Mouse (Mus musculus) neural tube, embryonic 12.5 days (tissue): Measurements from ENCODE around the gene Syngap1. TPM values are rescaled to one million over a fixed set of nuclear protein-coding genes. Genes with fewer than 3 reads are reported as not detected.

ENCODE experiments used
- ATAC-seq: fragments of 200-750 bp; cut with Nextera tagmentation; 2 replicates; pipeline ENCODE4 v1.8.0; 2017; ENCODE audit warnings: low read depth, mild to moderate bottlenecking, moderate TSS enrichment, moderate library complexity; ENCODE audit not compliant: low FRiP score
- H3K27ac ChIP-seq: fragments of 300-500 bp; sonication (generic); 2 replicates; pipeline ENCODE4 v1.5.1; 2016
- H3K27me3 ChIP-seq: fragments of 300-500 bp; sonication (generic); replicated peaks from 2 replicates; pipeline ENCODE4 v1.6.1; 2016; ENCODE audit warnings: mild to moderate bottlenecking
- H3K36me3 ChIP-seq: fragments of 300-500 bp; sonication (generic); 2 replicates; pipeline ENCODE4 v1.6.1; 2016; ENCODE audit warnings: mild to moderate bottlenecking
- H3K4me1 ChIP-seq: fragments of 300-500 bp; sonication (generic); 2 replicates; pipeline ENCODE4 v1.6.1; 2016
- H3K4me2 ChIP-seq: fragments of 300-500 bp; sonication (generic); replicated peaks from 2 replicates; pipeline ENCODE4 v1.6.1; 2016; ENCODE audit warnings: mild to moderate bottlenecking
- H3K4me3 ChIP-seq: fragments of 300-500 bp; sonication (generic); 2 replicates; pipeline ENCODE4 v1.5.1; 2016
- H3K9ac ChIP-seq: fragments of 300-500 bp; sonication (generic); 2 replicates; pipeline ENCODE4 v1.6.1; 2016; ENCODE audit warnings: mild to moderate bottlenecking
- H3K9me3 ChIP-seq: fragments of 300-500 bp; sonication (generic); 2 replicates; pipeline ENCODE4 v1.6.1; 2016; ENCODE audit warnings: mild to moderate bottlenecking
- WGBS: fragments of 180-500 bp; shearing (Covaris S2); methylation state at CpG from one replicate; pipeline ENCODE4 v1.1.7; 2016; 5-methylcytosine and 5-hydroxymethylcytosine counted together
- polyA plus RNA-seq: library from polyadenylated mRNA; unstranded; fragments of >200 nt; fragmentation: Nextera tagmentation; extraction: Ambion mirVana; gene quantifications from 2 replicates; pipeline ENCODE4 v1.2.1, GENCODE M21; 2016

Gene Syngap1
- polyA plus RNA-seq, 1 experiment from 2014 or later = 3.5 TPM

DNA sequence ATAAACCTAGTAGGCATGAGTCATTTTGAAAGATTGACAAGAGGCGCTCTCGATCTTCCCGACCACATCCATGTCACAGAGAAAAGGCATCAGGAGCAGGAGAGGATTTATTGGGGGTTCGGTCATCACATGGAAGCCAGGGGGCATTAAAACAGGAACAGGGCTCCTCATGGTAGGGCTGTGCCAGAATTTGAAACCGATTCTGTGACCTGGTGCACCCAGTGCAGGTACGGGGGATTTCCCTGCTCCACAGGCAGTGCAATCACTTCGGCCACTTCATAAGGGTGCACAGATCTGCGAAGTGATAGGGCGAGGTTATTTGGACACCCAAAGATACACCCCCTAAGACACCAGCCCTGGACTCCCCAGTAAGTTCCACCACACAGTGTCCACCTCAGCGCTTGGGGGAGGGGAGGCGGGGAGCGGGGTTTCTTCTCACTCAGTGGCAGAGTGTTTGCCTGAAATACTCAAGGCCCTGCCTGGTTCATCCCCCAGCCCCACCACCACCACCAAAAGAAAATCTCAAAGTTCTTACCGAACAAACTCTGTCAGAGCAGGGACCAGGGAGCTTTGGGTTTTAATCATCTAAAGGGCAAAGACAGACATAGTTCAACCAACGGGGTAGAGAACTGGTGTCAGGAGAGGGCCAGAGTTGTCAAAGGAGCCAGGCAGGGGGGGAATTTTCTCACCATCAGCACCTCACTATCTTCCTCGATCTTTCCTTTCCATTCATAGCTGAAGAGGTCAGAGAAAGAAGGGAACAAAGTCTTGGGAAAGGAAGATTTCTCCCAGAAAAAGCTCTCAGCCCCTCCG lies 3.0 kb upstream of the Syngap1 start:
- H3K27ac ChIP-seq = no peak overlapping the region
- ATAC-seq = no peak

GRCm38 (mm10) chr17:26938731-26939130 lies 2.3 kb upstream of the Syngap1 start:
- Histone ChIP-seq H3K4me3 (peak overlapping the region; percentile 47), H3K27ac (no peak overlapping the region), H3K27me3 (no peaks in the 10 kb centered on the region), H3K9ac (peak overlapping the region; percentile 60), H3K36me3 (peaks cover 28% of the 10 kb centered on the region), H3K9me3 (no peaks in the 10 kb centered on the region), H3K4me1 (peaks cover 48% of the 10 kb centered on the region), H3K4me2 (peak overlapping the region; percentile 96)
- WGBS = under 1% methylated on average over 22 of the region's 22 CpGs
- ATAC-seq = peak; percentile 5; the same call in 1 of the 2 replicates

More for the DNA sequence above, 3.0 kb upstream of the Syngap1 start:
- peak overlapping the region; percentile 60 for H3K9ac ChIP-seq
- no peaks in the 10 kb centered on the region for H3K27me3 ChIP-seq
- peaks cover 28% of the 10 kb centered on the region for H3K36me3 ChIP-seq
- 65% methylated on average over 16 of the region's 16 CpGs for WGBS
- H3K9me3 ChIP-seq = no peaks in the 10 kb centered on the region
- H3K4me1 ChIP-seq = peaks cover 54% of the 10 kb centered on the region
- H3K4me3 ChIP-seq = peak overlapping the region; percentile 47
- H3K4me2 ChIP-seq = peak overlapping the region; percentile 96

DNA sequence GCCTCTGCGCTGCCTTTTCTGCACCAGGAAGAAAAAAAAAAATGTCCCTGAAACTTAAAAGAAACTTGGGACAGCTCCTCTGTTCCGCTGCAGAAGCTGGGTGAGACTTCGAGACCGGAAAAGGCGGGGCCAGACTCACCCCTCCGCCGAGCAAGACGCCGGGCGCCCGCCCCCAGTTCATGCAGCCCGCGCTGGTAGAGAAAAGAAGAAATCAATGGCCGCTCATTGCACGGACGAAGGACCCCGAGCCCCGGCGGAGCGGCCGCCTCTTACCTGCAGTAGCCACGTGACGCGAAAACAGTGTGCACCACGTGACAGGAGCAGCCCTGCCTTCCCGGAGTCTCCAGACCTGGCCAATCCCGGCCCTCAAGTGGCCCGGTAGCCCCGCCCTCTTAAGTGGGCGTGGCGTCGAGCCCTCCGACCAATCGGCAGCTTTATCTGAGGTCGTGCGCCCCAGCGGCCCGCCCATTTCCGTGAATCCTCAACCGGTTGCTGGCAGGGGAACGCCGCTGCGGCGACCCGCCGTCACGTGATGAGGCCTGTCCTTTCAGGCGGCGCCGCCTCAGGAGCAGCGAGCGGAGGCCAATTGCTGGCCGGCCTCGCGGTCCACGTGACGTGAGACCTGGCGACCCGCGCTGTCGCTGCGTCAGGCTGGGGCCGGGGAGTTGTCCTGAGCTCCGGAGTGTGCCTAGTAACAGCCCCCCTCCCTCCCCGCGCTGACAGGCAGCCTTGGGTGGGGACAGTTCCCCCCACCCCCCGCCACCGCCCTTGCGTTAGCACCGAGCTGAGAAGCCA lies 1.7 kb upstream of the Syngap1 start, which contains the start of gene Cuta:
TSS of gene Cuta (minus strand) at position 392 of the 795 bp plus-strand sequence.
- ATAC-seq = peak; percentile 92
- H3K9me3 ChIP-seq = no peaks in the 10 kb centered on the region
- H3K27ac ChIP-seq = peak within 1 kb of the TSS; percentile 93
- peaks cover 47% of the 10 kb centered on the region for H3K4me1 ChIP-seq
- H3K27me3 ChIP-seq = no peaks in the 10 kb centered on the region
- peak within 1 kb of the TSS; percentile 78 for H3K9ac ChIP-seq
- H3K4me3 ChIP-seq = peak within 1 kb of the TSS; percentile 47
- peaks cover 28% of the 10 kb centered on the region for H3K36me3 ChIP-seq
- WGBS = under 1% methylated on average over 70 of the region's 70 CpGs
- H3K4me2 ChIP-seq = peak within 1 kb of the TSS; percentile 96

- peak overlapping the region; percentile 47 for H3K4me3 ChIP-seq
- peak overlapping the region; percentile 78 for H3K9ac ChIP-seq
- H3K27ac ChIP-seq = peak overlapping the region; percentile 93
- peaks cover 24% of the 10 kb centered on the region for H3K36me3 ChIP-seq
- H3K4me2 ChIP-seq = peak overlapping the region; percentile 96
- no peaks in the 10 kb centered on the region for H3K27me3 ChIP-seq
- H3K9me3 ChIP-seq = no peaks in the 10 kb centered on the region
- peaks cover 47% of the 10 kb centered on the region for H3K4me1 ChIP-seq
- ATAC-seq = no peak
- WGBS = 2% methylated on average over 3 of the region's 3 CpGs
Measured at GRCm38 (mm10) chr17:26939973-26940300, 1.1 kb upstream of the Syngap1 start.

DNA sequence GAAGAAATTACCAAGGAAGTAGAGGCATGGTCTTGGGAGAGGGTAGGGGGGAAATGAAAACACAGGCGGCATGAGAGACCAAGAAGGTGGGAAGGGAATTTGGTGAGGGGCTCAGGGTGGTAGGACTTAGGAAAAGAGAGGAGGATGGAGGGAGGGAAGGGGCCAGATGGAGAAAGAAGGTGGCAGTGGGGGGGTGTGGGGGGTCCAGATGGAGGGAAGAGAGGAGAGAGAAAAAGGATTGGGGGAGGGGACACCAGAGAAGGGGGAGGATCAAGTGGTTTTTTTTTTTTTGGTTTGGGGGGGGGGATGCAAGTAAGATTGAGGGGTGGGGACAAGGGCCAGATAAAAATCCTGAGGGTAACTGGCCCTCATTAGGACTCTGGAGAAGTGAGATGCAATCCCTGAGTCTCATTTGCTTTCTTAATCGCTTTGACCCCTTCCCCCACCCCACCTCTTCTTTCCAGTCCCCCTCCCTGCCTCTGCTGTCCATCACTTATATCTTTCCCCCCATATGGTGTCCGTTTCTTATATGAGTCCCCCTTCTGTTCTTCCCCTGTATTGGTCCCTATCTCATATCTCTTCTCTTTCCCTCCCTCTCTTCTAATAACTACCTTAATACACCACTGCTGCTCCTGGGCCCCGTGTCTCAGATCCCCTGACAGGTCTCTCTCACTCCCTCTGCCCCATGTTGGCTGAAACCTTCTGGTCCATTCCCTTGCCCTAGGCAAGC lies 953 bp downstream of the Syngap1 start:
- Histone ChIP-seq H3K4me3 (peak overlapping the region; percentile 52), H3K4me2 (peak overlapping the region; percentile 77), H3K27ac (peak overlapping the region; percentile 79; the same call in 1 of the 2 replicates), H3K4me1 (peaks cover 66% of the 10 kb centered on the region), H3K36me3 (peaks cover 5% of the 10 kb centered on the region), H3K9ac (peak overlapping the region; percentile 90), H3K9me3 (no peaks in the 10 kb centered on the region), H3K27me3 (no peaks in the 10 kb centered on the region)
- 17% methylated on average over 4 of the region's 4 CpGs for WGBS
- no peak for ATAC-seq

DNA sequence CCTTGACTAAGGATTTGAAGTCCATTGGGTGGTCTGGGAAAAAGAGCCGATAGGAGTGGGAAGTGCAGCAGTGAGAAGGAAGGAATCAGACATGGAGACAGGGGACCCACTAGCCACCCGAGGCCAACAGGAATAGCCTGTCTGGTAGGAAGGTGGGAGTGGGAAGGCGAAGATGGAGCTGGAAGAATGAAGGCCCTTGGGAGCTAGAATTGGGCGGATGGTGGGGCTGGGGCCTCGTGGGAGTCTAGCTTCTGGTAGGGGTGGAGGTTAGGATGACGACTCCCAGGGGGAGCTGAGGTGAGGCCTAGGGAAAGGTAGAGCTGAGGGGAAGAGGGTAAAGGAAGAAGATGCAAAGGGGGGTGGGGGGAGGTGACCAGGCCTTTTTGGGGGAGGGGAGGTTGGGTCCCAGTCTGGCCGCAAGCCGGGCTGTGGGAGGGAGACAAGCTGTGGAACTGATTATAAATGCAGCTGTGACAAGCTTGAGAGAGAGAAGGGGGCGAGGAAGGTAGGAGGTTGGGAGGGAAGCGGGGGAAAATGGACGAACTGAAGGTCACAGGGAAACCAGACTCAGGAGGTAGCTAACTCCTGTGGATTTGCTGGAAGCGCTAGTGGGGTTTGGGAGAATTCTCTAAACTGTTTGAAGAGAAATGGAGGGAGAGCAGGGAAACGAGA lies 4.9 kb downstream of the Syngap1 start:
- no peaks in the 10 kb centered on the region for H3K9me3 ChIP-seq
- peak overlapping the region; percentile 37 for H3K4me3 ChIP-seq
- peak overlapping the region; percentile 26; the same call in 1 of the 2 replicates for H3K27ac ChIP-seq
- H3K27me3 ChIP-seq = no peaks in the 10 kb centered on the region
- H3K9ac ChIP-seq = peak overlapping the region; percentile 64
- H3K4me1 ChIP-seq = peaks cover 76% of the 10 kb centered on the region
- H3K36me3 ChIP-seq = no peaks in the 10 kb centered on the region; the same call in 1 of the 2 replicates
- WGBS = 23% methylated on average over 13 of the region's 13 CpGs
- peak overlapping the region; percentile 83 for H3K4me2 ChIP-seq
- no peak for ATAC-seq

DNA sequence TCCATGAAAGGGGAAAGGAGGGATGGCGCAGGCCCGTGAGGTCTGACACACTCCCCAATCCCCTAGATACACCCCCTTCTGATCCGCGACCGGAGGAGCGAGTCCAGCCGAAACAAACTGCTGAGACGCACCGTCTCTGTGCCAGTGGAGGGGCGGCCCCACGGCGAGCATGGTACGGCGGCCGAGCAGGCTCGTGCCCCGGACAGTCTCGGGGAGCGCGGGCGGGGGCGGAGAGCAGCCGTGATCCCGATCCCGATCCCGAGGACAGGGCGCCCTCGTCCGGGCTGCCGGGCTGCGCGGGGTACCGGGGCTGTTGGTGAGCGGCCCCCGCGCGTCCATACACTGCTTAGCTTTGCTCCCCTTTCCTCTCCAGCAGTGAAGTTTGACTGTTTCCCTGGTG lies 5.5 kb downstream of the Syngap1 start:
- Histone ChIP-seq H3K27ac (peak overlapping the region; percentile 26; the same call in 1 of the 2 replicates), H3K36me3 (no peaks in the 10 kb centered on the region; the same call in 1 of the 2 replicates), H3K9me3 (no peaks in the 10 kb centered on the region), H3K4me1 (peaks cover 76% of the 10 kb centered on the region), H3K27me3 (no peaks in the 10 kb centered on the region), H3K9ac (peak overlapping the region; percentile 64), H3K4me3 (peak overlapping the region; percentile 37), H3K4me2 (peak overlapping the region; percentile 83)
- 0% methylated on average over 37 of the region's 37 CpGs for WGBS
- ATAC-seq = no peak

DNA sequence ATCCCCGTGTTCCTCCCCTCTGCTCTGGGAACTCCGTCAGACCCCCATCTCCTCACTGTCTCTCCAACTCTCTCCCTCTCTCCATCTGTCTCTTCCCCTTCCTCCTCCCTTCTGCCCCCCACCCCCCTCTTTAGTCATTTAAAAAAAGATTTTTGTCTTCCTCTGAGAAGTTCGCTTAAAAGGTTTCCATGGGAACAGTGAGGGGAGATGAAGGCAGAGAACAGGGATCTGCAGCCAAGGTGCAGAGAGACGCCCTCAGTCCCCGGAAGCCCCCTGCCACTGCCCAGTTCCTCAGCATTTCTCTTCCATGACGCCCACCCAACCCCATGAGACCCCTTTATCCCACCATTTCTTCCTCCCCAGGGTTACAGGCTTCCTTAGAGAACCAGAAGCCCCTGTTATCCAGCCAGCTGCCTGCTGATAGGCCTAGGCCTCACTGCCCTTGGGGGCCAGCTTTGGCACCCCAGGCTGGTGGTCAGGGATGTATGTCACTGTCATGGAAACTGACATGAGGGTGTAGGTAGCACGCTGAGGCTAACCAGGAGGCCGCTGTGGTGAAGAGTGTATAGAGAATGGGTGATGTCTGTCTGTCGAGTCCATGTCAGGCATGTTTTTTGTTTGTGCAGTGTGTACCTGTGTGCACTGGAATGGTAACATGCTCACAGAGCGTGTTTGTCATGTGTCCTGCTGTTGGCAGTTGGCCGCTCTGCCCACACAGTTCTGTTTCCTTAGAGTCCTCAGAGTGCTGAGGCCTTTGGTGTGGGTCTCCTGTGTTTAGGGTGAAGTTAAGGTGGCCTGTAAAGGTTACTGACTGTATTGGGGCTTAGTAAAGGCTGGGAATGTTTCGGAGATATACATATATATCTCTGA lies 6.4 kb downstream of the Syngap1 start:
- Histone ChIP-seq H3K9ac (0 out of 2 replicates have a peak overlapping the region, but pooled peaks have one; percentile 22), H3K9me3 (no peaks in the 10 kb centered on the region), H3K27ac (no peak overlapping the region), H3K4me1 (peaks cover 76% of the 10 kb centered on the region), H3K4me3 (no peak overlapping the region), H3K27me3 (no peaks in the 10 kb centered on the region), H3K36me3 (no peaks in the 10 kb centered on the region; the same call in 1 of the 2 replicates), H3K4me2 (peak overlapping the region; percentile 83)
- WGBS = 36% methylated on average over 12 of the region's 12 CpGs
- no peak for ATAC-seq

GRCm38 (mm10) chr17:26948316-26949050 lies 7.4 kb downstream of the Syngap1 start:
- no peaks in the 10 kb centered on the region; the same call in 1 of the 2 replicates for H3K36me3 ChIP-seq
- ATAC-seq = no peak
- H3K4me3 ChIP-seq = peak overlapping the region; percentile 83
- no peaks in the 10 kb centered on the region for H3K9me3 ChIP-seq
- peak overlapping the region; percentile 100 for H3K4me2 ChIP-seq
- H3K4me1 ChIP-seq = peaks cover 82% of the 10 kb centered on the region
- peak overlapping the region; percentile 90 for H3K9ac ChIP-seq
- H3K27ac ChIP-seq = peak overlapping the region; percentile 81
- H3K27me3 ChIP-seq = peaks cover 6% of the 10 kb centered on the region; the same call in 1 of the 2 replicates
- WGBS = 1% methylated on average over 67 of the region's 87 CpGs

- H3K36me3 ChIP-seq = no peaks in the 10 kb centered on the region; the same call in 1 of the 2 replicates
- no peak overlapping the region for H3K27ac ChIP-seq
- H3K4me3 ChIP-seq = peak overlapping the region; percentile 83
- peaks cover 6% of the 10 kb centered on the region; the same call in 1 of the 2 replicates for H3K27me3 ChIP-seq
- H3K9me3 ChIP-seq = no peaks in the 10 kb centered on the region
- peak overlapping the region; percentile 90 for H3K9ac ChIP-seq
- whole genome bisulfite sequencing = 8% methylated on average over 13 of the region's 14 CpGs
- ATAC-seq = 0 out of 2 replicates have a peak, but pooled peaks have one; percentile 30
- H3K4me2 ChIP-seq = peak overlapping the region; percentile 100
- H3K4me1 ChIP-seq = peaks cover 88% of the 10 kb centered on the region
Measured at GRCm38 (mm10) chr17:26949051-26949577, 8.1 kb downstream of the Syngap1 start.
